Mouse (Mus musculus): ENCODE results near the gene Nomo1.

DNA sequence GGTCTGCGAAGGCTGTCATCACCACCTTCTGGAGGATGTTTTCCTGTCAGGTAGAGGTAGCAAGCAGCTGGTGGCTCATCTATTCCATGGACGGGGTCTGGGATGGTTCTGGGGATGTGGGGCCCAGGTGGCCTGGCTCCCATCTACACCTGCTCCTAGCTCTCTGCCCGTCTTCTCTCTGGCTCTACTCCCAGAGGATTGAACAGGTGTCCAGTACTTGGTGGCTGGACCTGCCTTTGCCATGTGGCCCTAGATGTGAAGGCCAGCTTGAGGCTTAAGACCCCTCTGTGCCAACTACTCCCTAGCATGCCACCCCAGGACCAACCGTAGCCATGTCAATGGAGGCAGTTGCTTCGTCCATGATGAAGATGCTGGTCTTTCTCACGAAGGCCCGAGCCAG is 72.0 kb downstream of the Nomo1 start:
- TF ChIP-seq CTCF (IDR thresholded peaks at IDR 0.05; ENCODE audit: control insufficient read depth, insufficient read depth, low read length) (no peak), POLR2A (IDR thresholded peaks at IDR 0.05; ENCODE audit: borderline replicate concordance, control insufficient read depth, low read depth, low read length) (no peak)

Measured in bone marrow, adult 2 months (tissue).